Mouse (Mus musculus): ENCODE data around the gene Zfp398.
A peak's percentile ranks its signal among the peaks of the same experiment; 100 is the strongest.

DNA sequence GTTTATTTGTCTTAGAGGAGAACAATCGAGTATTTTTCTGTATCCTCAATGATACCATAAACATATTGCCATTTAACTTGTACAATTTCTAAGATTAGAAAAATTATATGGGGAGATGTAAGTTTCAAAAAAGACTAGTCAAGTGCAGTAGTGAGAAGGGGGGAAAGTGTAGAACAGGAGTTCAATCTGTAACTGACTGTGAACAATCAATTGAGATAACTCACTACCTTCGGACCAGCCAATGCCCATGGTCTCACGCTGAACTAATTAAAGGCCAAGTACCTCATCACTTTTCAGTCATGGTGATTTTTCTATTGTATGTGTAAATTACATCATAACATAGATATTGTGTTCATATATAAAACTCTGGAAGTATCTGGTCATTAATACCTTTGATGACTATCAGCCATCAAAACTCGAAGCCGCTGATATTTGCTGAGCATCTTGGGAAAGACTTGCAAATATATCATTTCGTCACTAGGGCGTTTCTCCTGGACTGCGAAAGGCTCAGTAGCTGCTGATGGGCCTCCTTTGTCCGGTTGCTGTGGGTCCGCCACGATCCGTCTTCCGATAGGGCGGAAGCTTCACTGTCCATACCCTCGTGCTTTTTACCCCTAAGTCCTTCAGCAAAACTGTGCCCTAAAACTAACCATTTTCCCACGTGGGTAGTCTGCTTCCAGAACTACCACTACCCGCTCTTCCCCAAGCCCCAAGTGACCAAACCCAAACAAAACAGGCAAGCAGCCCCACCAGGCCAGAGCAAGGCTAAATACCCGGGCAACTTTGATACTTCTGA is 47.3 kb upstream of the Zfp398 start:
- TF ChIP-seq CTCF (IDR thresholded peaks at IDR 0.05; ENCODE audit: low read depth) (no peak), EP300 (IDR thresholded peaks at IDR 0.05; ENCODE audit: low read depth) (0 out of 2 replicates have a peak, but pooled peaks have one; percentile 58)
